Mouse (Mus musculus): Measurements from ENCODE around the gene Xxylt1.

- TF ChIP-seq EP300 (IDR thresholded peaks at IDR 0.05) (no peak), CTCF (IDR thresholded peaks at IDR 0.05) (no peak)
These were observed 85.8 kb downstream of the Xxylt1 start for GRCm38 (mm10) chr16:30995446-30995845.

Measured in lung, postnatal 0 days (tissue).